ENCODE assay signal across 20 mouse cellular contexts in genomic region chr14:29362448-29362847, GRCm38 (mm10).
DNase-seq lines count a peak whose midpoint lies in the region; ATAC-seq lines count a peak whose summit lies in the region.
"Had no signal": no experiment of that assay in that cellular context is flagged by ENCODE, and none has a peak within 500 bp of the region (broad histone marks: within the 10 kb centered on the region; RNA-seq: fewer than 3 reads in every experiment).

No protein-coding gene starts in this region.

- DNase-seq in heart, adult 8-10 months (ENCODE audit: low spot score), result peak; percentile 1
- DNase-seq in midbrain, embryonic 11.5 days (ENCODE audit: low spot score, missing footprints), result peak; percentile 49
- peak; percentile 27 for DNase-seq in mesoderm, embryonic 11.5 days (ENCODE audit: low read depth, low spot score)
- no peak for DNase-seq in left cerebral cortex, adult 8-10 months (ENCODE audit: low spot score in 2 of 2)
- DNase-seq: B cell, adult 2 months; cerebellum, adult 2 months; gastrocnemius, postnatal 10 days; heart, postnatal 36 days; liver, postnatal 0 days; lung, postnatal 36 days; right cerebral cortex, postnatal 25 days; thymus, adult 2 months had no signal

- WGBS in heart, embryonic 11.5 days (ENCODE audit: insufficient replicate concordance), result 41% methylated on average over 3 of the region's 3 CpGs
- 74% methylated on average over 3 of the region's 3 CpGs for WGBS in midbrain, embryonic 11.5 days
- WGBS in midbrain, embryonic 13.5 days, result 74% methylated on average over 3 of the region's 3 CpGs
- WGBS in embryonic facial prominence, embryonic 13.5 days, result 42% methylated on average over 3 of the region's 3 CpGs
- 64% methylated on average over 3 of the region's 3 CpGs for WGBS in forebrain, embryonic 15.5 days

- H3K36me3 ChIP-seq in heart, embryonic 11.5 days (ENCODE audit: control insufficient read depth, insufficient read depth, low read length), result no peaks in the 10 kb centered on the region
- H3K36me3 ChIP-seq in midbrain, embryonic 11.5 days (ENCODE audit: control insufficient read depth, insufficient read depth, low read length), result no peaks in the 10 kb centered on the region
- H3K36me3 ChIP-seq in midbrain, embryonic 13.5 days, result no peaks in the 10 kb centered on the region
- H3K36me3 ChIP-seq in embryonic facial prominence, embryonic 13.5 days, result no peaks in the 10 kb centered on the region
- no peaks in the 10 kb centered on the region for H3K36me3 ChIP-seq in forebrain, embryonic 15.5 days
- H3K36me3 ChIP-seq: embryonic facial prominence, embryonic 15.5 days; forebrain, embryonic 12.5 days; hindbrain, embryonic 15.5 days; intestine, embryonic 15.5 days had no signal

- no peaks in the 10 kb centered on the region for H3K27me3 ChIP-seq in heart, embryonic 11.5 days (ENCODE audit: control insufficient read depth, insufficient read depth, low read length)
- no peaks in the 10 kb centered on the region for H3K27me3 ChIP-seq in midbrain, embryonic 11.5 days (ENCODE audit: control insufficient read depth, insufficient read depth, low read length)
- no peaks in the 10 kb centered on the region for H3K27me3 ChIP-seq in midbrain, embryonic 13.5 days
- H3K27me3 ChIP-seq in embryonic facial prominence, embryonic 13.5 days, result no peaks in the 10 kb centered on the region
- no peaks in the 10 kb centered on the region for H3K27me3 ChIP-seq in forebrain, embryonic 15.5 days
- H3K27me3 ChIP-seq: embryonic facial prominence, embryonic 15.5 days; forebrain, embryonic 12.5 days; hindbrain, embryonic 15.5 days; intestine, embryonic 15.5 days had no signal

- ATAC-seq in heart, embryonic 11.5 days (replicated peaks; ENCODE audit: insufficient number of reproducible peaks, low FRiP score, low TSS enrichment), result no peak
- ATAC-seq in midbrain, embryonic 11.5 days (ENCODE audit: low FRiP score), result no peak
- no peak for ATAC-seq in midbrain, embryonic 13.5 days
- ATAC-seq in embryonic facial prominence, embryonic 13.5 days (ENCODE audit: insufficient number of reproducible peaks, insufficient read depth, low FRiP score, low TSS enrichment, low read depth), result no peak
- no peak for ATAC-seq in forebrain, embryonic 15.5 days (replicated peaks)
- ATAC-seq: intestine, embryonic 15.5 days; liver, postnatal 0 days had no signal

- no peak overlapping the region for H3K4me3 ChIP-seq in heart, embryonic 11.5 days (ENCODE audit: low read depth, low read length)
- no peak overlapping the region for H3K4me3 ChIP-seq in midbrain, embryonic 11.5 days (ENCODE audit: low read depth, low read length)
- no peak overlapping the region for H3K4me3 ChIP-seq in midbrain, embryonic 13.5 days (replicated peaks)
- no peak overlapping the region for H3K4me3 ChIP-seq in embryonic facial prominence, embryonic 13.5 days
- no peak overlapping the region for H3K4me3 ChIP-seq in forebrain, embryonic 15.5 days
- H3K4me3 ChIP-seq: embryonic facial prominence, embryonic 15.5 days; forebrain, embryonic 12.5 days; hindbrain, embryonic 15.5 days; intestine, embryonic 15.5 days had no signal

- no peak overlapping the region for H3K27ac ChIP-seq in heart, embryonic 11.5 days (ENCODE audit: low read depth, low read length)
- H3K27ac ChIP-seq in midbrain, embryonic 11.5 days (ENCODE audit: low read depth, low read length), result no peak overlapping the region
- no peak overlapping the region for H3K27ac ChIP-seq in midbrain, embryonic 13.5 days
- H3K27ac ChIP-seq in embryonic facial prominence, embryonic 13.5 days, result peak overlapping the region; percentile 33; the same call in 1 of the 2 replicates
- no peak overlapping the region for H3K27ac ChIP-seq in forebrain, embryonic 15.5 days (replicated peaks)
- H3K27ac ChIP-seq: embryonic facial prominence, embryonic 15.5 days; forebrain, embryonic 12.5 days; hindbrain, embryonic 15.5 days; intestine, embryonic 15.5 days had no signal

- no peaks in the 10 kb centered on the region for H3K9me3 ChIP-seq in heart, embryonic 11.5 days (replicated peaks; ENCODE audit: control insufficient read depth, low read length)
- H3K9me3 ChIP-seq in midbrain, embryonic 11.5 days (ENCODE audit: control insufficient read depth, low read length), result no peaks in the 10 kb centered on the region
- H3K9me3 ChIP-seq in midbrain, embryonic 13.5 days, result no peaks in the 10 kb centered on the region
- H3K9me3 ChIP-seq in embryonic facial prominence, embryonic 13.5 days, result no peaks in the 10 kb centered on the region
- H3K9me3 ChIP-seq in forebrain, embryonic 15.5 days, result no peaks in the 10 kb centered on the region
- H3K9me3 ChIP-seq: embryonic facial prominence, embryonic 15.5 days; forebrain, embryonic 12.5 days; hindbrain, embryonic 15.5 days; intestine, embryonic 15.5 days had no signal

- no peak overlapping the region for H3K4me2 ChIP-seq in heart, embryonic 11.5 days
- H3K4me2 ChIP-seq in midbrain, embryonic 11.5 days, result no peak overlapping the region
- no peak overlapping the region for H3K4me2 ChIP-seq in midbrain, embryonic 13.5 days (replicated peaks)
- H3K4me2 ChIP-seq in embryonic facial prominence, embryonic 13.5 days, result no peak overlapping the region
- no peak overlapping the region for H3K4me2 ChIP-seq in forebrain, embryonic 15.5 days (replicated peaks)
- H3K4me2 ChIP-seq: embryonic facial prominence, embryonic 15.5 days; forebrain, embryonic 12.5 days; hindbrain, embryonic 15.5 days; intestine, embryonic 15.5 days had no signal

- H3K4me1 ChIP-seq in heart, embryonic 11.5 days (ENCODE audit: control insufficient read depth, insufficient read depth, low read length), result no peaks in the 10 kb centered on the region
- no peaks in the 10 kb centered on the region for H3K4me1 ChIP-seq in midbrain, embryonic 11.5 days (ENCODE audit: control insufficient read depth, insufficient read depth, low read length)
- no peaks in the 10 kb centered on the region for H3K4me1 ChIP-seq in midbrain, embryonic 13.5 days (replicated peaks)
- peaks cover 17% of the 10 kb centered on the region for H3K4me1 ChIP-seq in embryonic facial prominence, embryonic 13.5 days
- no peaks in the 10 kb centered on the region for H3K4me1 ChIP-seq in forebrain, embryonic 15.5 days
- H3K4me1 ChIP-seq: forebrain, embryonic 12.5 days; hindbrain, embryonic 15.5 days; intestine, embryonic 15.5 days had no signal

- no peak overlapping the region for H3K9ac ChIP-seq in heart, embryonic 11.5 days (ENCODE audit: low read depth, low read length)
- H3K9ac ChIP-seq in midbrain, embryonic 11.5 days (ENCODE audit: low read length), result no peak overlapping the region
- no peak overlapping the region for H3K9ac ChIP-seq in midbrain, embryonic 13.5 days (replicated peaks)
- H3K9ac ChIP-seq in embryonic facial prominence, embryonic 13.5 days, result no peak overlapping the region
- H3K9ac ChIP-seq in forebrain, embryonic 15.5 days (replicated peaks), result no peak overlapping the region
- H3K9ac ChIP-seq: embryonic facial prominence, embryonic 15.5 days; forebrain, embryonic 12.5 days; hindbrain, embryonic 15.5 days; intestine, embryonic 15.5 days; liver, postnatal 0 days had no signal

Comparison
In these comparisons a context has a peak if more than half of its experiments do, and no peak if none do; other contexts are left out.
1. DNase-seq: peak in heart, adult 8-10 months (single experiment), midbrain, embryonic 11.5 days (single experiment) and mesoderm, embryonic 11.5 days (single experiment); none in left cerebral cortex, adult 8-10 months (0 of 2).